Mouse (Mus musculus): Measurements from ENCODE around the gene Smg7. TPM values are rescaled to one million over a fixed set of nuclear protein-coding genes. Genes with fewer than 3 reads are reported as not detected.

Gene Smg7
- total RNA-seq (2023) = 100 to 1,000 TPM; 154 to 172 TPM

DNA sequence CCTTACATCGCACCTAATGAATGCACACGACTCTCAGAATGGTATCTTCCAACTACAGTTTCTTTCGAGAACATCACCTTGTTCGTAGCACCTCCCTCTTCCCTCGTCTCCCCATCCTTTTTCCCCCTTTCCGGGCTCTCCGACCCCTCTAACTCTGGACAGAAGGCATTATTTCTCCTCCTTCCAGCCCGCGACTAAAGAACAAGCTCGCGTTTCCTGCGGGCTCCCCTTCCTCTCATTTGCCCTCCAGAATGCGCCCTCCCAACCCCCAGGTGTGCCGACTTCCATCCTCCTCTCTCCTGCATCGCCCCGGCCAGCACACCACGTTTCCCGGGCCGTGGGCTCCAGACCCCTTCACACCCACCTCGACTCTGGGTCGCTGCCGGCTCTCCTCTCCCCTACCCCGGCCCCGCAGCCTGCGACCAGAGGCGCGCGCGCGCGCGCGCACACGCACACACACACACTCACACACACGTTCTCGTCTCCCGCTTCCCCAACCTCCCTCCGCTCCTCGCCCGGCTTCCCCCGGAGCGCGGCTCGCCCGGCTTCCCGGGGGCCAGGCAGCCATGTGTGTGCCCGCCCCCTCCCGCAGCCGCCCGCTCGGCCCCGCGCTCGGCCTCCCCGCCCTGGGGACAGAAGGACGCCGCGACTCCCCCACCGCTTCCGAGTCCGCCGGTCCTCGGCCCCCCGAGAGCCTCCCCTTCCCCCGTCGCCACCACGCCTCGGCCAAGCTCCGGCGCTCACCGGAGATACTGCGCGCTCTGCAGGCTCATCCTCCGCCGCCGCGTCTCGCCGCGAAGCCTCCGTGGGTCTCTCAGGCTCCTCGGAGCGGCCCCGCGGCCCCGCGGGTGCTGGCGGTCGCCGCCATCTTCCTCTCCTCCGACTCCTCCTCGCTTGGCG lies at the start of gene Smg7:
Gene Smg7, minus strand, starts transcription at position 882 of the 900 bp plus-strand sequence.

DNA sequence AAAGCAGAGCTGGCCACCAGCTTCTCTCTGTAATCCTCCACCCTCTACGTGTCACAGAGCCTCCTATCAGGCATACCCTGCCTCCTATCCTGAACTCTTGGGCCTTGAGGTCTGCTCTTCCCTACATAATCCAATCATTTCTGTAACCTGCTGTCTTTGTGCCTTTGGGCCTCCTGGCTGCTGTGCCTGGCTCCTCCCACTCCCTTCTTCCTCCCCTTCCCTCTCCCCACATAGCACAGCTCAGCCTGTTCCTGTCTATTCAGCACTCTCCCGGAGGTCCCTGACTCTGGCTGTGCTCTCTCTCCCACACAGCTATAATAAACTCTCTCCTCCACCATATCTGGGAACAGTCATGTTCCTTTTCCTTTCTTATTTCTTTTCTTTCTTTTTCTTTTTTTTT lies 102.5 kb downstream of the Smg7 start, which contains the start of gene Ncf2:
Gene Ncf2, plus strand, starts transcription at position 298 of the 400 bp plus-strand sequence.

Other genes starting within 250 kb of the Smg7 start
- gene Apobec4, start 152.1 kb downstream of the Smg7 start, total RNA-seq (2023) = not detected
- gene Rgl1, start 136.3 kb downstream of the Smg7 start, total RNA-seq (2023) = 10 to 100 TPM; 29.1 to 34.4 TPM
- gene Arpc5, start 136.1 kb downstream of the Smg7 start, total RNA-seq (2023) = 100 to 1,000 TPM; 386 to 390 TPM
- 100 to 1,000 TPM; 249 to 272 TPM for gene Ncf2, start 102.5 kb downstream of the Smg7 start, total RNA-seq (2023)
- not detected for gene Nmnat2, start 52.3 kb upstream of the Smg7 start, total RNA-seq (2023)

Data from B cell, adult 67 days (primary cell).